Mouse (Mus musculus): Measurements from ENCODE around the gene Mapk10.

- TF ChIP-seq EP300 (IDR thresholded peaks at IDR 0.05; ENCODE audit: low read depth) (no peak), CTCF (IDR thresholded peaks at IDR 0.05; ENCODE audit: low read depth) (no peak)
Measured at GRCm38 (mm10) chr5:102889163-102889488, 322.0 kb downstream of the Mapk10 start.

Measured in heart, postnatal 0 days (tissue).